Mouse (Mus musculus) small intestine, adult 2 months (tissue): ENCODE measurements around the gene Mmd2.
A peak's percentile ranks its signal among the peaks of the same experiment; 100 is the strongest.

ENCODE experiments used
- CTCF ChIP-seq: fragments of 200-500 bp; IDR thresholded peaks from 2 replicates; pipeline ENCODE4 v1.5.1; 2012; ENCODE audit warnings: low read depth, mild to moderate bottlenecking, control low read depth, inconsistent platforms, low read length, moderate library complexity, mixed read lengths; ENCODE audit not compliant: insufficient replicate concordance, insufficient read length; ENCODE audit errors: extremely low read depth
- POLR2A ChIP-seq: fragments of 200-500 bp; IDR thresholded peaks from 2 replicates; pipeline ENCODE4 v1.6.1; 2012; ENCODE audit warnings: low read depth, mild to moderate bottlenecking, control low read depth, inconsistent platforms, low read length, moderate library complexity

DNA sequence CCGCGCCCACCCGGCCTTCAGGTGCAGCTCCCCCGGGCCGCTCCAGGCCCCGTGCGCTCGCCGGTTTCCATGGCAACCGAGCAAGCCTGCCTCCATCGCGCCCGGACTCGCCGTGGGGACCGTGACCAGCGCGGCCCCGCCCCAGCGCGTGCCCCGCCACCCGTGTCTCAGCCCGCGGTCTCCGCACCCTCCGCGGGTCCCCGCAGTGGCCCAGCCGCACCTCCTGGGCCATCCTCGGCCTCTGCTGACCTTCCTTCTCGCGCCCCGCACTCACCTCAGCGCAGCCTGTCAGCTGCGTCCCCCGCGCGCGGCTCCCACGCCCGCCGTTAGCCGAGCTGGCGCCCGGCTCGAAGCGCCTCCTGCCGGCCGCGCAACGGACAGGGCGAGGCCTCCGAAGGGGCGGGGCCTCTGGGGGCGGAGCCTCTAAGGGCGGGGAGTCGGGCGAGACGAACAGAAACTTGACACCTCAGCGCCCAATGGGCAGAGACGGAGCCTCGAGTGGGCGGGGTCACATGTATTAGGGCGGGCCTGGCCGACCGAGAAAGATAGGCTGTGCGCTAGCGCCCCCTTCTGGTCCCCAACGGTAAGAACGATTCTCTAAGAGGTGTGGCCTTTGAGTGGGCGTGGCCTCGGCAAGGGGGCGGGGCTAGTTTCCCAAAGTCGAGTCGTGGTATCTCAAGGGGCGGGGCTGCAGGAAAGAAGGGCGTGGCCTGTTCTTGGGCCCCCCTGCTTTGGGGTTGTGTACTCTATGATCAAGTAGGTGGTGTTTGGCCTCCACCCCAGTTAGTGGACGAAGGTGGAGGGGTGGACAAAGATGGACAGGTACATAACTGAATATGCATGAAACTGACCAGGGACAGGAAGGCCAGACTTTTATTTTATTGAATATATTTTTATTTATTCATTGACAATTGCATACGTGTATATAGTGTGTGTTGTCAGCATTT is 57.6 kb downstream of the Mmd2 start, which contains the start of gene Radil:
- TF ChIP-seq CTCF (peak; percentile 63; the same call in 1 of the 2 replicates), POLR2A (no peak; the same call in 1 of the 2 replicates)
